Mouse (Mus musculus): Measurements from ENCODE around the gene Draxin. TPM values are rescaled to one million over a fixed set of nuclear protein-coding genes. Genes with fewer than 3 reads are reported as not detected.

Draxin gene
- total and polyA plus RNA-seq, 3 experiments, result 0.08 to 0.17 TPM; not detected in 1

- Histone ChIP-seq H3K4me1 (ENCODE audit: control insufficient read depth in 1 of 2, insufficient read depth in 2 of 2, low read length in 2 of 2) (peaks cover 5 to 11% of the 10 kb centered on the region in 2 experiments; a peak in 3 of 4 replicates), H3K27me3 (ENCODE audit: control insufficient read depth in 1 of 2, insufficient read depth in 2 of 2, low read length in 2 of 2) (no peaks in the 10 kb centered on the region; a peak in 1 of 4 replicates), H3K36me3 (ENCODE audit: control insufficient read depth in 1 of 2, insufficient read depth in 2 of 2, low read length in 2 of 2) (peaks cover 0 to 7% of the 10 kb centered on the region in 2 experiments; a peak in 2 of 4 replicates), H3K4me3 (ENCODE audit: control insufficient read depth in 1 of 2, insufficient read depth in 1 of 2, low read depth in 2 of 2, low read length in 2 of 2) (no peak overlapping the region), H3K27ac (ENCODE audit: control insufficient read depth, low read depth, low read length) (no peak overlapping the region), H3K79me2 (ENCODE audit: control insufficient read depth, insufficient read depth, low read length, poor library complexity) (no peaks in the 10 kb centered on the region; the same call in 1 of the 2 replicates), H3K9ac (ENCODE audit: control insufficient read depth, low read depth, low read length, poor library complexity, severe bottlenecking) (no peak overlapping the region), H3K9me3 (replicated peaks; ENCODE audit: insufficient read depth, low read length) (no peaks in the 10 kb centered on the region)
- TF ChIP-seq TCF12 (IDR thresholded peaks at IDR 0.05; ENCODE audit: low read depth, low read length), result no peak
- TF ChIP-seq POLR2AphosphoS2 (IDR thresholded peaks at IDR 0.05; ENCODE audit: low read length), result no peak
- no peak for TF ChIP-seq GABPA (IDR thresholded peaks at IDR 0.05; ENCODE audit: low read depth, low read length)
- no peak for TF ChIP-seq USF2 (IDR thresholded peaks at IDR 0.05; ENCODE audit: borderline replicate concordance in 1 of 2, insufficient read depth in 1 of 2, low read depth in 1 of 2, low read length in 2 of 2)
- TF ChIP-seq JUND (IDR thresholded peaks at IDR 0.05; ENCODE audit: low read depth, low read length), result no peak
- no peak for TF ChIP-seq ETS1 (IDR thresholded peaks at IDR 0.05; ENCODE audit: low read depth, low read length)
- no peak for TF ChIP-seq ZMIZ1 (IDR thresholded peaks at IDR 0.05; ENCODE audit: low read depth, low read length)
- no peak for TF ChIP-seq CHD1 (IDR thresholded peaks at IDR 0.05; ENCODE audit: low read depth, low read length)
- TF ChIP-seq CHD2 (IDR thresholded peaks at IDR 0.05; ENCODE audit: low read length), result no peak
- no peak for TF ChIP-seq ZNF384 (IDR thresholded peaks at IDR 0.05; ENCODE audit: low read depth, low read length)
- TF ChIP-seq RCOR1 (IDR thresholded peaks at IDR 0.05; ENCODE audit: low read depth, low read length), result no peak
- TF ChIP-seq MEF2A (IDR thresholded peaks at IDR 0.05; ENCODE audit: extremely low read depth, insufficient replicate concordance, low read depth, low read length, poor library complexity, severe bottlenecking), result no peak
- TF ChIP-seq ZC3H11A (IDR thresholded peaks at IDR 0.05; ENCODE audit: low read depth, low read length), result no peak
- no peak for TF ChIP-seq BHLHE40 (IDR thresholded peaks at IDR 0.05; ENCODE audit: borderline replicate concordance, low read depth, low read length)
- no peak for DNase-seq (ENCODE audit: low read depth, low spot score)
Observed at GRCm38 (mm10) chr4:148137503-148137902, 7.0 kb upstream of the Draxin start.

GRCm38 (mm10) chr4:148134988-148135387 is 4.5 kb upstream of the Draxin start:
- Histone ChIP-seq H3K9me3 (replicated peaks; ENCODE audit: insufficient read depth, low read length) (no peaks in the 10 kb centered on the region), H3K27me3 (ENCODE audit: control insufficient read depth in 1 of 2, insufficient read depth in 2 of 2, low read length in 2 of 2) (no peaks in the 10 kb centered on the region; a peak in 1 of 4 replicates), H3K4me3 (ENCODE audit: control insufficient read depth in 1 of 2, insufficient read depth in 1 of 2, low read depth in 2 of 2, low read length in 2 of 2) (no peak overlapping the region), H3K4me1 (ENCODE audit: control insufficient read depth in 1 of 2, insufficient read depth in 2 of 2, low read length in 2 of 2) (peaks cover 5 to 11% of the 10 kb centered on the region in 2 experiments; a peak in 3 of 4 replicates), H3K36me3 (ENCODE audit: control insufficient read depth in 1 of 2, insufficient read depth in 2 of 2, low read length in 2 of 2) (peaks cover 0 to 7% of the 10 kb centered on the region in 2 experiments; a peak in 2 of 4 replicates), H3K27ac (ENCODE audit: control insufficient read depth, low read depth, low read length) (no peak overlapping the region), H3K9ac (ENCODE audit: control insufficient read depth, low read depth, low read length, poor library complexity, severe bottlenecking) (no peak overlapping the region), H3K79me2 (ENCODE audit: control insufficient read depth, insufficient read depth, low read length, poor library complexity) (no peaks in the 10 kb centered on the region)
- peak; percentile 72 for DNase-seq (ENCODE audit: low read depth, low spot score)
- TF ChIP-seq E2F4 (IDR thresholded peaks at IDR 0.05; ENCODE audit: borderline replicate concordance, low read depth, low read length) (no peak), ETS1 (IDR thresholded peaks at IDR 0.05; ENCODE audit: low read depth, low read length) (peak; percentile 28; the same call in 1 of the 2 replicates), MAX (IDR thresholded peaks at IDR 0.05; ENCODE audit: low read length) (no peak), GATA1 (IDR thresholded peaks at IDR 0.05; ENCODE audit: low read depth, low read length) (peak; percentile 60), ZMIZ1 (IDR thresholded peaks at IDR 0.05; ENCODE audit: low read depth, low read length) (no peak), ZC3H11A (IDR thresholded peaks at IDR 0.05; ENCODE audit: low read depth, low read length) (no peak), EP300 (IDR thresholded peaks at IDR 0.05; ENCODE audit: low read depth in 1 of 2, low read length in 2 of 2) (peak; percentile 36 to 60)
